Mouse (Mus musculus) C2C12 (cell line): ENCODE data around the gene Tfcp2l1.

Experiments used
- CEBPB ChIP-seq: IDR thresholded peaks from one replicate; pipeline ENCODE4 v1.6.1; 2011; ENCODE audit warnings: low read depth, mild to moderate bottlenecking, control low read depth, moderate library complexity
- CTCF ChIP-seq: IDR thresholded peaks from one replicate; pipeline ENCODE4 v1.5.1; 2011; ENCODE audit not compliant: control insufficient read depth, insufficient read depth, insufficient read length
- FOSL1 ChIP-seq: IDR thresholded peaks from one replicate; pipeline ENCODE4 v1.8.0; 2011; ENCODE audit warnings: mild to moderate bottlenecking, low read length; ENCODE audit not compliant: poor library complexity, insufficient read depth, severe bottlenecking
- MYOD1 ChIP-seq: IDR thresholded peaks from one replicate; pipeline ENCODE4 v1.6.1; 2011; ENCODE audit warnings: low read depth; ENCODE audit not compliant: control insufficient read depth, insufficient read length
- MYOG ChIP-seq: IDR thresholded peaks from one replicate; pipeline ENCODE4 v1.6.1; 2011; ENCODE audit not compliant: control insufficient read depth, insufficient read length; ENCODE audit errors: extremely low read depth
- USF1 ChIP-seq: IDR thresholded peaks from one replicate; pipeline ENCODE4 v1.6.1; 2011; ENCODE audit warnings: low read depth, mild to moderate bottlenecking, control low read depth, moderate library complexity

- TF ChIP-seq CTCF (no peak), CEBPB (no peak), MYOD1 (no peak), USF1 (no peak), MYOG (no peak), FOSL1 (no peak)
Observed at GRCm38 (mm10) chr1:118667536-118667935, 39.8 kb downstream of the Tfcp2l1 start.
